Mouse (Mus musculus) megakaryocyte, adult 5-6 weeks (primary cell): ENCODE data around the gene Esyt2. TPM values are rescaled to one million over a fixed set of nuclear protein-coding genes. Genes with fewer than 3 reads are reported as not detected.

Experiments used
- ATAC-seq: 2 replicates; pipeline ENCODE4 v1.8.0; 2016; ENCODE audit warnings: mild to moderate bottlenecking, inconsistent platforms; ENCODE audit not compliant: poor library complexity, severe bottlenecking
- total RNA-seq, 2 experiments: library from RNA; stranded (forward) in 1 of 2; stranded (reverse) in 1 of 2; fragments of 153-499, 151-499 nt in 1 of 2; fragments of 221-1000, 200-1000 nt in 1 of 2; gene quantifications; 2 replicates each; pipeline versions ENCODE4 v1.2.3 to v1.2.4; 2015 to 2017

The Esyt2 gene
- total RNA-seq, 2 experiments from 2014 or later, result 46.6 to 49.9 TPM

DNA sequence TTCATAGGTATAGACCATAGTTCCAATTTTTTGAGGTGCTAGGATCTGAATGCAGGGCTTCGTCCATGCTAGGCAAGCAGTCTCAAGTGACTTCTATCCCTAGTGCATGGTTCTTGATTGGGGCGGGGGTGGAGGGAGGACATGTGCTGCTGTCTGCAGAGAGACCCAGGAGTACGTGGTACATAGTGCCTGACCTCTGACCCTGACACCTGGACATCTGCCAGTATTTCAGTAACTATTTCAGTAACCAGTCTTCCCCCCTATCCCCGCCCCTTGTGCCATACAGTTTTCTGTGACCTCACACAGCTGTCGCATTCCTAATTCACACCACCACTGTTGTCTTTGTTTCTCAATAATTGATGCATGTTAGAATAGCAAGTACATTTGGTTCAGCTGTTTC is 71.4 kb downstream of the Esyt2 start:
- no peak for ATAC-seq

DNA sequence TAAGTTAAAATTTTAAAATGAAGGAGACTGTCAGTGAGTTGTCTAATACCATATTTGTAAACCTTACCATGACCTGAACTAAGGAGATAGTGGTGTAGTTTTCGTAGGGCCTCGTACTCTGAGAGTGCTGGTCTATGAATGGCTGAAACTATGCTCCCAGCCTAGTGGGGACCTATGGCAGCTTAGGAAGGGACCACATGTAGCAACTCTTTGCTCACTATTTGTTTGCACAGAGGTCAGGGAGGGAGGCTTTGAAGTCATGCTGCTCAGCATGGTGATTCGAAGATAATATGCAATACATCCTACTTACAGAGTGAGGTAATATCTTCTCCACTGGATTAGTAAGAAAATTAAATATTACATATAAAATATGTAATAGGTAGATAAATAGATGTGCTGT is 73.7 kb downstream of the Esyt2 start:
- ATAC-seq, result no peak

DNA sequence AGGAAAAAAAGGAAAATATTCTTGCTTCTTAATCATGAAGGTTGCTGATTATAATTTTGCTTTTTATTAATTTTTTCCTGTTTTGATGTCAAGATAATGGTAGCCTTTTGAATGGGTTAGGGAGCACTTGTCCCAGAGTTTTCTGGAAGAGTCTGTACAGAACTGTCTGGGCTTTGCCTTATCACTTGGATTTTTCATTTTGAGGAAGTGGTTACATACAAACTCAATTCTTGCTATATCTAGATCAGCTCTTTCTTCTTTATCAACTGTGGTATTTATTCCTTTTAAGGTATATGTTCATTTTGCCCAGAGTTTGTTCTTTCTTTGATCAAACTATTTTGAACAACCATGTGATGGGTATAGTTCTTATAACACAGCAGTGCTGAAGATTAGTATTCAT is 81.1 kb downstream of the Esyt2 start:
- no peak for ATAC-seq

DNA sequence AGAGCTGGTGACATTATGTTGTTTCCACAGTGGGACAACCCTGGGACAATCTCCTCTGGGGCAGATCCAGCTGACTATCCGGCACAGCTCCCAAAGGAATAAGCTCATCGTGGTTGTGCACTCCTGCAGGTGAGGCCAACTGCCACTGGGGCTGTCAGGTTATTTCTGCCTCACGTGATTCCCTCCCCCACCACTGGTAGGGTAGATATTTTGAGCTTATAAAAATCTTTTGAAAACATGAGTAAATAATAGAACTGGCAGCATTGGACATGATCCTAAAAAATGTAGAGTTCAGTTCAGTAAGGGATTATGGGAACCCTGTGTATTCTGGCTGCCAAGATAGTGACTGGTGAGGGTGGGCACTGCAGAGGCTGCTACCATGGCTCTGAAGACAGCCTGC is 85.9 kb downstream of the Esyt2 start:
- ATAC-seq, result no peak

DNA sequence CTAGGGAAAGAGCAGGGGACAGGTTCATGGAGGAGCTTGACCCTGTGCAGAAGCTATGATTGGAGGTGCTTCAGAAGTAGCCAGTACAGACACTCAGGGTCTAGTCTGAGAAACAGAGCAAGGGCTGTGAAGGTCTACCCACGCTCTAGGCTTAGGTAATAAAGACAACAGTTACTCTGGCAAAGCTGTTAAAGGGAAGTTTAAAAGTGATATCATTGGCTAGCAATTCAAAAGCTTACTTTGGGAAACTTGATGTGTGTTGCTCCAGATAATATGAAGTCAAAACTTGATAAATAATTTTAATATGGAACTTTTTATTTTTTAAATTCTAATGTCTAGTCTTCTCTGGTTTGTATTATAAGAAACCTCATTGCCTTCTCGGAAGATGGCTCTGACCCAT is 86.3 kb downstream of the Esyt2 start:
- ATAC-seq, result no peak

DNA sequence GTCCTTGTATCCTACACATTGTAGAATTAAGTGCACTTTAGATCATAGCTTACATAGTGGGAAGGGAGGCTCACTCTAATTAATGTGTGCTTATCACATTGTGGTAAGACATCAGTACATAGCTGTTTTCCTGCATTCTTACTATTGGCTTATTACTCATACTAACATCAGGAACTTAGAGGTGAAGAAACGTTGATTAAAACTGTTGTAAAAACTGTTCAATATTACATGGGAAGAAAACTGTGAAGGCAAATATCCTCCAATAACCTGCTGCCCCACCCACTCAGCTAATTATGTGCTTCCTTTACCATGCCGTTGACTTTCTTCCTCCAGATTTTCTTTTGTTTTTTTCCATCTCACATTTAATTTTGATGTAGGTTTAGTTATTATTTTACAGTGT is 87.9 kb downstream of the Esyt2 start:
- ATAC-seq, result no peak

DNA sequence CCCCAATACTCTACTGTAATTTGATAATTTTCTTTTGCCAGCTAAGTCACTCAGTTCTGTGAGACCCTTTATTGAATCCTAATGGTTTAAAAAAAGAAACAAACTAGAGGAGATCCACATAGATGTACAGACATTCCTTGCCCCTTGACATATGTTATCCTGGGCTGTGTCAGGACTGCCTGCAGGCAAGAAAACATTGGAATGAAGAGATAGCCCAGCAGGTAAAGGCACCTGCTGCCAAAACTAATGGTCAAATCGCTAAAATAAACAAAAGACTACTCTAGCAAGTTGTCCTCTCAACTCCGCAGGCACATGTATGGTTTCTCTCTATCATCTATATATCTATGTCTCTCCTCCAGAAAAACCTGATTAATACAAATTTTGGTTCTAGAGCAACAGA is 102.1 kb downstream of the Esyt2 start:
- ATAC-seq, result no peak

DNA sequence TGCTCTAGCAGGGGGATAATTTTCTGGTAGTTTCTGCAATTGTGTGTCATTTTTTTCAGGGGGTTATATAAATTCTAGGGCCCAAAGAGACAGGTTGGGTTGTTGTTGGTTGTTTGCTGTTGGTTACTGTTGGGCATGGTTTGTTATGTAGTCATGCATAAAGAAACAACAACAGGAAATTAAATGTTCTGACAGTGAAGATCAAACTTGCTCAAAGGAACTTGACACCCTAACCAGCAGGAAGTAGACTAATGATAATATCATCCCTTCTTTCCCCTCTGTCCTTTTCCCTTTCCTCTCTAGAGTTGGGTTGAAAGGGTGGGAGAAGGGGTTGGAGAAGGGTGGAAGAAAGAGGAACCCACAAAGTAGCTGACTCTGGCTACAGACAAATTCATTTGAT is 103.0 kb downstream of the Esyt2 start:
- ATAC-seq, result no peak

DNA sequence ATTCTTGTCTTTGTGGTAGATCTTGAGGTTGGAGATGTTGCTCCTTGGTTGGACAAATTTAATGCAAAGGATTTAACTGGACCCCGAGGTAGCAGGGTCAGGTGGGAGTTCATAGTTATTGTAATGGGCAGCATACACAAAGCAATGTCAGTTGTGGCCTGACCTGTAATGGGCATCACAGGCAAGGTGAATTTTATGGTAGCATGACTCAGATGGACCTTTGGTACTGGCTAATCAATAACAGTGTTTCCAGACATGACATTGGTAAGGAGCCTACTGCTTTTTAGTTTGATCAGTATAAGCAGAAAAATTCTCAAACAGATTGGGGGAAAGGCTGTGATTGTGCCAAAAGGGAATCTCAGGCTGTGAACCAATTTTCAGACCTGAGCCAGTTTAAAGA is 105.8 kb downstream of the Esyt2 start:
- no peak for ATAC-seq

DNA sequence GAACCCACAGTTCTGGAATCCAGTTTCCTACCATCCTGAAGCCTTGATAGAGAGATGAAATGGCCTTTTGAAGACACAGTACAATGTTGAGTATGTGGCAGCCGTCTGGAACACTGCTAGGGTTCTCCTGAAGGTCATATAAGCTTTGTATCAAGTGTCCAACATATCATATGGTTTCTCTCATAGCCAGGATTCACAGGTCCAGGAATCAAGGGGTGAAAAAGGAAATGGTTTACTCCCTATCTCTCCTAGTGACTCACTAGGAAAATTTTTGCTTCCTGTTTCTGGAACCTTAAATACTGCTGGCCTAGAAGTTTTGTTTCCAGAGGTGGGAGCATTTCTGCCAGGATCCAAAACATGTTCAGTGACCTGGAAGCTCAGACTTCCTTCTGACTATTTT is 108.9 kb downstream of the Esyt2 start:
- no peak for ATAC-seq

DNA sequence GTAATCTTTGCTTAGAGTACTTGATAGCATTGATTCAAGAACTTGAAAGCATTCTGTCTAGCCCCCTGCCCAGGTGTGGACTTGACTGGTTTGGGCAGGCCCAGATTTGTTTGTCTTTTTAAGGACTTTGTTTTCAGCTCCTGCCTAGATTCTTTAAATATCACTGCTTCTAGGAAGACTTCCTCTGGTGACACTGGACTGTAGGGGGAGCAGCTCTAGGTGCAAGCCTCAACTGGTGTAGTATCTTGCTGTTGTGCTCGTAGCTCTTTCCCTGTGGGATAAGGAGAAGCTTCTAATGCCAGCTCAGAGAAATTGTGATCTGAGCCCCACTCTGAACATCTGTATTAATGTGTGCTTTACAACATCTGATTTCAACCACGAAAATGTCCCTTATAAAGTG is 113.3 kb downstream of the Esyt2 start:
- no peak for ATAC-seq

DNA sequence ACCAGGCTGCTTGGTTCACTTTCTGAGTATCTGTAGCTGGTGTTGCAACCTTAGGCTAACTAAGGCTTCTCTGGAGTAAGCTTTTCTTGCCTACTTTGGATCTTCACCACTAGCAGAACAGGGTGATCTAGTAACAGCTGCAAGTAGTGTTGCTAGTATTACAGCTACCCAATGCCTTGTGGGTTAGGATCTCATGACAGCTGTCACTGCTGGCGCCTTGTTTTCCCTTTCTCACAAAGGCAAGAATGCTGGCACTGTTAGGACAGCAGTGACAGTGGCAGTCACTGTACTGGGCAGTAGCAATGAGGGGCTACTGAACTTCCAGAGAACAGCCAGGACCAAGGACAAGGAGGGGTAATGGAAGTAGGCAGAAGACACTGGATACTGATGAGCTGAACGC is 114.3 kb downstream of the Esyt2 start:
- ATAC-seq, result no peak

DNA sequence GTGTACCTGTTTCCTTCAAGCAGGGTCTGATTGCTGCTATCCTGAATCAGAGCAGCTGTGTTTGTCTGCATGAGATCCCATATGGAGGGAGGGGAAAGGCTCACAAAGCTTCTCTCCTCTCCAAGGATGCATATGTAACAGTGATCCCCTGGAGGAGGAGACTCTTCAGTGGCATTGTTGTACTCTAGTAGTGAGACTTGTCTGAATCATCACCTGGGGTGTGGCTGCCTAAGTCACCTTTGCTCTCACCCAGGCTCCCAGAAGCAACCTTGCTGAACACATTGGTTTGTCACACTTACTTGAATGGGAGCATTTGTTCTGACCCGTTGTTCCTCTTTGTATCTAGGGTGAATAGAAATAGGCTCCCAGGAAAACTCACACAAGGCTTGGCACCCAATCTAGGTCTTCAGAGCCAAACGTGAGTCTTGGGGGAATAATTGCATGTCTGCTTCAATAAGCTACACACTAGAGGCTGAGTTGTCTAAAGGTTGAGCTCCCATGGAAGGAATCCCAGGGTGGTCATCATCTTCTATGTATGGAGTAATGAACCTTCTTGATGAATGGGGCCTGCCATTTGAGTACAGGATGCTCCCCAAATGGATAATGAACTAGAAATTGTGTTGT is 115.2 kb downstream of the Esyt2 start:
- no peak for ATAC-seq

DNA sequence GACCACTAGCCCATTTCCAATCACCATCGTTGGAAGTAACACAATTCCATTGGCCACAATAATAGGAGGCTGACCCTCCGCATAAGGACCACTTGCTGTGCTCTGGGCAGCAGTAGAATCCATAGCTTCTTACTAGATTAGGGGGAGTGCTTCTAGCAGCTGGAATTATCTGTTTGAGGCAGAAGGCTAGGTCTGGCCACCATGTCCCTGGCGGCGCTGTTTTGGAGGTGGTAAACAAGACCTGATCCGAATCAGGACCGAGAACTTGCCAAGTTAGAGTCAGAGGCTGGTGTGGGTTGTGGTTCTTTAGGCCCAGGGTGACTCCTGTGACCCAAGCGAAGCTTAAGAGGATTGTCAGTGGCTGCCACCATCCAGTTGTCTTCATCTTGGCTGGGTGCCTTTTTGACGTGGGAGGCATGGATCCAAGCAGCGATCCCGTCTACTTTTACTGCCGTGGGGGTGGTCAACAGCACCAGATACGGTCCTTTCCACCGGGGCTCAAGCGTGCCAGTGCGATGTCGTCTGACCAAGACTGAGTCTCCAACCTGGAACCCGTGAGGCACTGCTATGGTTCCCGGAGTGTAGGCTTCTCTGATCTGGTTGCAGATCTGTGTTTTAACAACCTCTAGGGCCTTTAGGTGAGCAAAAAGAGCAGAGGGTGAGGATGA is 123.2 kb downstream of the Esyt2 start:
- ATAC-seq, result no peak

DNA sequence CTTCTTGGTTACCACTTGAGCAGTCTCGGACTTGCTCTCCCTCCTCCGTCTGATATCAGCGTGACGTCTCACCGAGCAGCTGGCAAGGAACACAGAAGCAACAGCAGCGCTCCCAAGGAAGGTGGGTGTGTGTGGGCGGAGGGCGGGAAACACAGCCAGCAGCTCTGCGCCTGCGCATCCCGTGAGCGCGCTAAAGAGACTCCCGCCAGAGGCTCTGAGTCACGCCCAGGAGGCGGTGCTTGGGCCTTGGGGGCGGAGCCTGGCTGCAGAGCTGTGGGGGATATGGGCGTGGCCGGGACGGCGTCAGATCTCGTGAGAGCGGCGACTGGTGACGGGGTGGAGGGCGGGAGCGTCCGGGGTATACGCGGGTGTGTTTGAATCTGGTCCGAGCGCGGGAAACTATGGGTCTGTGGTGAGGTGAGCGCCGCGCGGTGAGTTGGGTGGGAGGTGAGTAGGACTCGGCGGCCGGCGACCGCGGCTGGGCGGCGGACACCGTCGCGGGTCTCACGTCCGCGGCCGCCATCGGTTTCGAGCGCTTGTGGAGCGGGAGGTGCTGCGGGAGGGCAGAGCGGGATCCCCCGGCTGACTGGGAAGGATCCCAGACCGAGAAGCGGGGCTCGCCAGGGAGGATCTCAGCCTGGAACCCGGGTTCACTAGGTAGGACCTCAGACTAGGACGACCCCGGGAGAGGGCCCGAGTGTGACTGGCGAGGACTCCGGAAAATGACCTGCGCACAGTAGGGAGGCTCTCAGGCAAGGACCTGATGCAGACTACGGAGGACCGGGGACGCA is 124.2 kb downstream of the Esyt2 start, which contains the start of gene Ncapg2:
Gene Ncapg2, plus strand, starts transcription at position 358 of the 791 bp plus-strand sequence.
- ATAC-seq, result peak; percentile 95

DNA sequence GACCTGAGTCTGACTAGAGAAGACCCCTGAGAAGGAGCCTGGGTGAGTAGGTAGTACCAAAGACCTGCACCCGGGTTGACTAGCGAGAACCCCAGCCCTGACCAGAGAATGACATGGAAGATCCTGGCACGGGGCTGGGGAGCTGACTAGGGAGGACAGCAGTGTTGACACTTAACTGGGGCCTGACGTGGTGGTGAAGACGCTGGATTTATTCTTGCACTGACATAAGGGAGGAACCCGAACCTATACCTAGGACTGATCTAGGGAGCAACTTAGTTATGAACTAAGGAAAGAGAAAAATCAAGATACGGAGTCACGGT is 124.8 kb downstream of the Esyt2 start:
- ATAC-seq, result peak; percentile 13

DNA sequence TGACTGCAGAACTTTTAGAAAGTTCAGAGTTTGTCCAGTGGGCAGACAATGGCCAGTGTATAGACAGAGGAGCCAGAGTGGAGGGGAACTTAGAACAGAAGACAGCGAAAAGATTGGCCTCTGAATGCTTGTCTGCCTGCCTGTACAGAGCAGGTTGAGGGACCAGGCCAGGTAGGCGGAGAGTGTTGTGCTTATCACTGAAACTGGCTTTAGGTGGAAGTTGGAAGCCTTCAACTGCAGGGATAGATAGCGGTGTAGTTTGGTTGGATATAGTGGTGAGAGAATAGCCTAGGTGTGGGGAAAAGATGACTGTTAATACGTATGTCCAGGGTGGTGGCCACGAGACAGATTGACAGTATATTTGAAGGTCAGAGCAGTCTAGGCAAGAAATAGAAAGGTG is 126.9 kb downstream of the Esyt2 start:
- no peak for ATAC-seq

DNA sequence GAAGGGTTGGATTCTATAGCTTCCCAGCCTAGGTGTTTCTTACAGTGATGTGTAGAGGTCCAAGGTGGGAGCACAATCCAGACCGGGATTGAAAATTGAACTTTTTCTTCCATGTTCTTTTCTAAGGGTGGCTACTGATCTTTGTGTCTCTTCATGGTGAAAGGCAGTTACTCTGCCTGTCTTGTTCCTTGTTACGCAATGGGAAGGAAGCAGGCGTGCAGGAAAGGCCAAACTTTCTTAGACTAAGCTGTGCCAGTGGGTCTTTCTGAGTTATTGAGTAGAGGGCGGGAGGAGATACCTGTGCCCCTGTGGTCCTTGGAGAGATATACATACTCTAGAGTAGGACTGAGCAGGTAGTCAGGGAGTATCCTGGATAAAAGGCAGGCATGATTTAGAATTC is 133.9 kb downstream of the Esyt2 start:
- no peak for ATAC-seq

DNA sequence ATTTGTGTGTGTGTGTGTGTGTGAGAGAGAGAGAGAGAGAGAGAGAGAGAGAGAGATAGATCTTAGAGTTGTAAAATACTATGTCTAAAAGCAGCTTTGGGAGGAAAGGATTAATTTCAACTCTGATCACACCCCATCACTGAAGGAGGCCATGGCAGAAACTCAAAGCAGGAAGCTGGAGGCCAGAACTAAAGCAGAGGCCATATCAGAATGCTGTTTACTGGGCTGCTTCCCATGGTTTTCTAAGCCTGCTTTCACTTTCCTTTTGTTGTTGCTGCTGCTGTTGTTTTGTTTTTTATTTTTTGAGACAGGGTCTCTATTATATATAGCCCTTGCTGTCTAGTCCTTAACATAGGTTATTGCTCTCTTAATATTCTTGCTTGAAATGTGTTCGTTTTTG is 135.5 kb downstream of the Esyt2 start:
- ATAC-seq, result no peak

DNA sequence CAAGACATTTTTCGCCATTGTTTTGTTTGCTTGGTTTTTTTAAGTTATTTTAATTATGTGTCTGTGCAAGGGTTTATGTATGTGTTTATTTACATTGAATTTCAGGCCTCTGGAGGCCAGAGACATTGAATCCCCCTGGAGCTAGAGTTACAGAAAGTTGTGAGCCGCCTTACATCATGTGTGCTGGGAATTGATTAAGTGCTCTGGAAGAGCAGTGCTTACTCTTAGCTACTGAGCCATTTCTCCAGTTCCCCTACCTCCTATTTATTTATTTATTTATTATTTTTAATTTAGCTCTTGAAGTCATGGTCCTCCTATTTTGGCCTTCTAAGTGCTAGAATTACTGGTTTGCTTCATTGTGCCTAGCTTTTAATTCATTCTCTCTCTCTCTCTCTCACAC is 140.7 kb downstream of the Esyt2 start:
- no peak for ATAC-seq

DNA sequence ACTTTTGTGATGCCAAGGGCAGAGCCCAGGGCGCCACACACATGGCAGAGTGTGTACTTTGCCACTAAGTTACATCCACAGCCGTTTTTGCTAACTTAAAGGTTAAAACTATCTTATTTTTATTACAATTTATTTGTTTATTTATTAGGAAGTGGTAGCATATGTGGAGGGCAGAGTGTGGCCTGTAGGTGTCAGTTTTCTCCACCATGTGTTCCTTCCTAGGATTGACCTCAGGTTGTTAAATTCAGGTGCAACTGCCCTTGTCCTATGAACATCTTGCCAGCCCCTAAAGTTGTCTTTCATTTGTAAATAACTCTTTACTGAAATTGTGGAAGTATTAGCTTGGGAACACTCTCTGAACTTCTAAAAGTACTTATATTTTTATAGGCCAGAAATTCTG is 144.4 kb downstream of the Esyt2 start:
- ATAC-seq, result no peak

DNA sequence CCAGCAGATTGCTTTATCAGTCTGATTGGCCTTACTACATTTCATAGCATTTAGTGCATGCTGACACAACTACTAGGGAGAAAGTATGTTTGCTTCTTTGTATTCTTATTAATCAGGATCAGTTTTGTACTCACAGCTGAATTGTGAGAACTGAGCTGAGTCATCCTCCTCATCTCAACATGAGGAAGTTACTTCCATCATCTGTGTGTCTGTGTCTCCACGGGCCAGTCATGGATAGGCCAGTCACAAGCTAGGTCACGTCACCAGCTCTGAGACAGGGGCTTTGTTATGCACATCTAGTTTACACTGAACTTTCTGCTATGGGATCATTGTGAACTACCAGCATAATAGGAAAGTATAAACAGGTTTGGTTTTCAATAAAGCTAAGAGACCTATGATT is 152.7 kb downstream of the Esyt2 start:
- ATAC-seq, result peak; percentile 76
